Mouse (Mus musculus) ES-E14 (cell line): Measurements from ENCODE around the gene Ugt1a10.

Source experiments
- CHD2 ChIP-seq: IDR thresholded peaks from 2 replicates; pipeline ENCODE4 v1.6.1; 2014; ENCODE audit warnings: mild to moderate bottlenecking, low read depth, low read length, inconsistent platforms
- HCFC1 ChIP-seq: IDR thresholded peaks from 2 replicates; pipeline ENCODE4 v1.6.1; 2012; ENCODE audit warnings: low read length, inconsistent platforms, borderline replicate concordance; ENCODE audit not compliant: insufficient read depth
- MAFK ChIP-seq: IDR thresholded peaks from 2 replicates; pipeline ENCODE4 v1.6.1; 2014; ENCODE audit warnings: mild to moderate bottlenecking, low read depth, low read length, inconsistent platforms; ENCODE audit not compliant: insufficient read depth
- ZC3H11A ChIP-seq: IDR thresholded peaks from 2 replicates; pipeline ENCODE4 v1.6.1; 2012; ENCODE audit warnings: low read depth, mild to moderate bottlenecking, inconsistent platforms, low read length, borderline replicate concordance
- ZNF384 ChIP-seq: IDR thresholded peaks from 2 replicates; pipeline ENCODE4 v1.6.1; 2012; ENCODE audit warnings: low read depth, low read length, inconsistent platforms

DNA sequence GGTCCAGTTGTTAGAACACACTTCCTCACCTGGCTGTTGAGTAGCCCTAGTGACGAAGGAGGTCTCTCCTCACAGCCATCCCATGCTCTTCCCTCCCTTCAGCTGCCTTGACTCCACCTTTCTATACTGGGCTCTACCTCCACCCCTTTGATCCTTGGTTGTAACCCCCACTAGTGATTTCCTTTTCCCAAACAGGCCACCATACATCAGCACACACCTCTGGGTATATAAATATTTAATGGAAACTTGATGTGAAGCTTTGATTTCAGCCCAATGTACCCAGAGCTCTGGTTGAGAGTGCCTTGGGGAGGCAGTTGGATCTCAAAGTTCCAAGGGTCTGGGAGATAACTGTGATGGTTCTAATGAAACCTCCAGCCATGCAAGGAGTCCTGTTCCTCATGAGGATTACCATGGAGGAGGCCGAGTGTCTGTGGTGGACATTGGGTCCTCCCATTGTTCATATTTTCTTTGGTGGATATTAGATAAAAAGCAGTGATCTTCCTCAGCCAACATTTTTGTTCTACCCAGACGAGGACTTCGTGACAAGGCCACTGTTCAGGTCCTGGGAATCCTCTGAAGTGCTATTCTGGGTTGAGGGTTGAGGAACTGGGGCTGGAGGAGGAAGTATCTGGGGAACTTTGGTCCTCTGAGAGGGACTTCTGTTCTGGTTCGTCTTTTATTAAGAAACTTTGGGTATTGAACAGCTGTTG is 171.6 kb downstream of the Ugt1a10 start, which contains the start of gene Mroh2a:
- no peak for TF ChIP-seq MAFK
- no peak for TF ChIP-seq ZC3H11A
- TF ChIP-seq CHD2: no peak
- no peak for TF ChIP-seq HCFC1
- no peak for TF ChIP-seq ZNF384
